Mouse (Mus musculus) left cerebral cortex, adult 11 months (tissue): Measurements from ENCODE around the gene Nsmce1.
"Not testable (repeated sequence)": the region's sequence is repeated elsewhere in the genome, so short reads cannot be mapped to it uniquely, and the experiment has no call there.

ENCODE experiments used
- DNase-seq: peaks from one replicate; pipeline ENCODE4 v3.0.0; 2022; ENCODE audit warnings: low spot score

Nsmce1 gene

GRCm38 (mm10) chr7:125434666-125435290 is 56.6 kb downstream of the Nsmce1 start:
- DNase-seq: no peak

- no peak for DNase-seq
Measured at GRCm38 (mm10) chr7:125433874-125434273, 57.5 kb downstream of the Nsmce1 start.

GRCm38 (mm10) chr7:125430170-125430842 is 61.1 kb downstream of the Nsmce1 start:
- DNase-seq: no peak

GRCm38 (mm10) chr7:125428816-125429500 is 62.4 kb downstream of the Nsmce1 start:
- DNase-seq: not testable (repeated sequence)

- DNase-seq: no peak
Measured at GRCm38 (mm10) chr7:125428381-125428780, 63.0 kb downstream of the Nsmce1 start.

GRCm38 (mm10) chr7:125427492-125428090 is 63.8 kb downstream of the Nsmce1 start:
- DNase-seq: no peak

GRCm38 (mm10) chr7:125423056-125423455 is 68.3 kb downstream of the Nsmce1 start:
- DNase-seq: no peak

GRCm38 (mm10) chr7:125421911-125422310 is 69.5 kb downstream of the Nsmce1 start:
- no peak for DNase-seq

- DNase-seq: no peak
Measured at GRCm38 (mm10) chr7:125420190-125420589, 71.2 kb downstream of the Nsmce1 start.

GRCm38 (mm10) chr7:125418413-125418812 is 73.0 kb downstream of the Nsmce1 start:
- no peak for DNase-seq
